Mouse (Mus musculus): ENCODE measurements around the gene Golt1a. TPM values are rescaled to one million over a fixed set of nuclear protein-coding genes. Genes with fewer than 3 reads are reported as not detected.
"Not testable (repeated sequence)": the region's sequence is repeated elsewhere in the genome, so short reads cannot be mapped to it uniquely, and the experiment has no call there.

Gene Golt1a
- polyA plus RNA-seq, 1 experiment from 2014 or later: not detected

DNA sequence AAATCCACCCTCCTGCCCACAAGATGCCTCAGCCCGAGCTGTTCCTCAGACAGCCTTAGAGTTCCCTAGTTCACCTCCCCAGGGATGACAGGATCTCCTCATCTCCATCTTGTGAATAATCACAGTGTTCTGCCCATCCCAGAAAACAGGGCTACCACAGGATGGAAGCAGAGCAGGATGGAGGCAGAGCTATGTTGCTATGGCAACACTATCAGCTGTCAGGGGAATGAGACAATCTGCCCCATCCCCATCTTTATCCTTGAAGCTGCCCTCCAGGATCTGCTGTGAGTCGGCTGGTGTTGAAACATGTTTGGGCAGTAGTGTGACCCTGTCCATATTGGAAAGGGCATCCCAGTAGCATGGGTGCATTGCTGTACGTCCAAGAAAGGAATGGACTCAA, 21.5 kb downstream of the Golt1a start:
- H3K27me3 ChIP-seq (replicated peaks; ENCODE audit: low read depth, poor library complexity, severe bottlenecking): peaks cover 74% of the 10 kb centered on the region
- DNase-seq (ENCODE audit: low spot score): no peak
- WGBS: 76% methylated on average over 3 of the region's 3 CpGs
- no peaks in the 10 kb centered on the region for H3K36me3 ChIP-seq (replicated peaks)
- no peaks in the 10 kb centered on the region for H3K9me3 ChIP-seq
- no peak overlapping the region for H3K4me3 ChIP-seq
- peaks cover 9% of the 10 kb centered on the region for H3K4me1 ChIP-seq
- no peak overlapping the region for H3K27ac ChIP-seq (replicated peaks)

DNA sequence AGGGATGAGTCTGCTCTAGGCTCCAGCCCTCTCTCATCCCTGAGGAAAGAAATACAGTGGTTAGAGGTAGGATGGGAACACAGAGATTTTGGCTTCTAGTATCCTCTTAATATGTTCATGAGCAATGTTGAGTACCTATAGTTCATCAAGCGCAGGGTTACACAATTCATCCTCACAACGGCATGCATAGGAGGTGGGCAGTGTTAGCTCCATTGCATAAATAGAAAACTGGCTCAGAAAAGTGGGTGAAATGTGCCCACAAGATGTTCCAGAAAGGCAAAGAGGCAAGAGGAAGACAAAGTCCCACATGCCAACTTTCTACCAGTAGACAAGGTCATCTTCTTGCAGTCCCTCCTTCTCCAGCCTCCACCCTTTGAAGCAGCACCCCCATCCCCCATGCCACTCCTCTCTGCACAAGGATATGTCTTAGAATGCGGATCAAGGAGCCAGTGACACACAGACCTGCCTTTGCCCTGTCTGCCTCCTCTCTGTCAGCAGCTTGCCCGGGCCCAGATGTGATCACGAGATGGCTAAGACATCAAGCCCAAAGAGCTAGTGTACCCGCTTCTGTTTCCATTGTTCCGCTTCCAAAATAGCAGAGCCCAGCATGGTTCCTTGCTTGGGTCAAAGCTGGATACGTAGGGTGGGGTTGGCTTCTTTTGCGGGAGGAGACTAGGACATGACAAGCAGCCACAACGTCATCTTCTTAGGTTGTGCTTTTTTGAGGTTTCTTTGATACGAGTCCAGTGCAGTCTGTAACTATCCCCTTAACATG, 23.2 kb downstream of the Golt1a start:
- Histone ChIP-seq H3K4me1 (peaks cover 9% of the 10 kb centered on the region), H3K27me3 (replicated peaks; ENCODE audit: low read depth, poor library complexity, severe bottlenecking) (peaks cover 57% of the 10 kb centered on the region), H3K27ac (replicated peaks) (no peak overlapping the region), H3K9me3 (no peaks in the 10 kb centered on the region), H3K4me3 (no peak overlapping the region), H3K36me3 (replicated peaks) (no peaks in the 10 kb centered on the region)
- no peak for DNase-seq (ENCODE audit: low spot score)
- WGBS: 91% methylated on average over 11 of the region's 11 CpGs

GRCm38 (mm10) chr1:133333937-133334336, 24.3 kb downstream of the Golt1a start:
- no peak overlapping the region for H3K4me3 ChIP-seq
- no peak overlapping the region for H3K27ac ChIP-seq (replicated peaks)
- H3K27me3 ChIP-seq (replicated peaks; ENCODE audit: low read depth, poor library complexity, severe bottlenecking): peaks cover 46% of the 10 kb centered on the region
- peaks cover 9% of the 10 kb centered on the region for H3K4me1 ChIP-seq
- H3K9me3 ChIP-seq: no peaks in the 10 kb centered on the region
- no peaks in the 10 kb centered on the region for H3K36me3 ChIP-seq (replicated peaks)
- WGBS: 89% methylated on average over 6 of the region's 6 CpGs
- DNase-seq (ENCODE audit: low spot score): no peak

DNA sequence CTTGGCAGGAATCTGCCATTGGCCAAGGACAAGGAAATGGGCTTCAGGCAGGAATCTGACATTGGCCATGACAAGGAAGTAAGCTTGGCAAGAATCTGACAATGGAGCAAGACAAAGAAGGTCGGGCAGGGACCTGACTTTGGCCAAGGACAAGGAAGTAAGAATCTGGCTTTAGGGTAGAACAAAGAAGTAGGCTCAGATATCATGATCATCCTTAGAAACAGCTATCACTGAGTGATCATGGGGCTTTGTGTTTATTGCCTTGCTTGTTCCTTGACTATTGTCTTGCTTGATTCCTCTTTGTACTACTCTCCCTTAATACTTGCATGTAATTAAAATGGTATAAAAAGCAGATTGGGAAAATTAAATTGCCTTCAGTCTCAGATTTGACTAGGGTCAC, 30.8 kb downstream of the Golt1a start:
- H3K27me3 ChIP-seq (replicated peaks; ENCODE audit: low read depth, poor library complexity, severe bottlenecking); H3K9me3 ChIP-seq; H3K27ac ChIP-seq (replicated peaks); DNase-seq (ENCODE audit: low spot score); H3K4me1 ChIP-seq; H3K4me3 ChIP-seq; H3K36me3 ChIP-seq (replicated peaks): not testable (repeated sequence)
- WGBS: 70% methylated on average over 1 of the region's 1 CpGs

- H3K27ac ChIP-seq (replicated peaks): no peak overlapping the region
- DNase-seq (ENCODE audit: low spot score): no peak
- no peak overlapping the region for H3K4me3 ChIP-seq
- no peaks in the 10 kb centered on the region for H3K36me3 ChIP-seq (replicated peaks)
- H3K9me3 ChIP-seq: no peaks in the 10 kb centered on the region
- WGBS: 89% methylated on average over 2 of the region's 2 CpGs
- H3K4me1 ChIP-seq: peaks cover 3% of the 10 kb centered on the region; the same call in 1 of the 2 replicates
- no peaks in the 10 kb centered on the region for H3K27me3 ChIP-seq (replicated peaks; ENCODE audit: low read depth, poor library complexity, severe bottlenecking)
Observed at GRCm38 (mm10) chr1:133344357-133344756, 34.8 kb downstream of the Golt1a start.

DNA sequence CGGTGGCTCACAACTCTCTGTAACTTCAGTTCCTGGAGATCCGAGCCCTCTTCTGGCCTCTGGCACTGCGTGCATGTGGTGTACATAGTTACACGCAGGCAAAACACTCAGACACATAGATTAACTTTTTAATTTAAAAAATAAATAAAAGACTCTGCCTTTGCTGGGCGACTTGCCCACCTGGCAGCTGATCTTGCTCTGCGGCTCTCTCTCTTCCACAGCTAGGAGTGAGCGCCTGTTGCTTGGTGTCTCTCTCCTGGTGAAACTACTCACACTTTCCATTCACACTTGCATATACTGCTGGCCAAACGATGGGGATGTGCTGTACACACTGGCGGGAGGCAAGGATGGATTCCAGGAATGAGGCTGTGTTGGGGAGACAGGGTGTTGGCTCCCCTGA, 36.9 kb downstream of the Golt1a start:
- 83% methylated on average over 9 of the region's 9 CpGs for WGBS
- Histone ChIP-seq H3K27ac (replicated peaks) (no peak overlapping the region), H3K9me3 (no peaks in the 10 kb centered on the region), H3K27me3 (replicated peaks; ENCODE audit: low read depth, poor library complexity, severe bottlenecking) (no peaks in the 10 kb centered on the region), H3K4me3 (no peak overlapping the region), H3K4me1 (peaks cover 8% of the 10 kb centered on the region; the same call in 1 of the 2 replicates), H3K36me3 (replicated peaks) (no peaks in the 10 kb centered on the region)
- DNase-seq (ENCODE audit: low spot score): no peak

DNA sequence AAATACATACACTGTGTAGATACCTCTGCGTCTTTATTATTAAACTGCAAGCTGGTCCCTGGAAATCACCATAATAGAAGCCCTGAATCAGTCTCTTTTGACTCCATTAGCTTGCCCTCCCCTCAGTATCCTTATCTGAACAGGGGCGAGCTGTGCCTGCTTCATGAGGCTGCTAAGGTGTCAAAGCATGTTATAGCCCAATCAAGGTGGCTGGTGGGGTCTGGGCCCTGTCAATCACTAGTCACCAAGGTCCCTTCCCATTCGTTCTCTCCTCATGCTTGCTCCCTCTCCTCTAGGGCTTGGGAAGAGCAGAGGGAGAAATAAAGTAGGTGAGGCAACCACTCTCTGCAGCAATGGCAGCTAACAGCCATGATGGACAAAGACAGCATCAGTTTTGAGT, 37.6 kb downstream of the Golt1a start:
- 74% methylated on average over 3 of the region's 3 CpGs for WGBS
- H3K4me1 ChIP-seq: peaks cover 14% of the 10 kb centered on the region
- H3K9me3 ChIP-seq: no peaks in the 10 kb centered on the region
- no peaks in the 10 kb centered on the region for H3K36me3 ChIP-seq (replicated peaks)
- H3K27ac ChIP-seq (replicated peaks): no peak overlapping the region
- no peak overlapping the region for H3K4me3 ChIP-seq
- no peak for DNase-seq (ENCODE audit: low spot score)
- 0 out of 2 replicates have a peak, but pooled peaks cover 2% of the 10 kb centered on the region for H3K27me3 ChIP-seq (replicated peaks; ENCODE audit: low read depth, poor library complexity, severe bottlenecking)

- DNase-seq (ENCODE audit: low spot score): no peak
- peaks cover 14% of the 10 kb centered on the region for H3K4me1 ChIP-seq
- H3K9me3 ChIP-seq: no peaks in the 10 kb centered on the region
- H3K4me3 ChIP-seq: no peak overlapping the region
- H3K27me3 ChIP-seq (replicated peaks; ENCODE audit: low read depth, poor library complexity, severe bottlenecking): 0 out of 2 replicates have a peak, but pooled peaks cover 8% of the 10 kb centered on the region
- no peaks in the 10 kb centered on the region for H3K36me3 ChIP-seq (replicated peaks)
- H3K27ac ChIP-seq (replicated peaks): no peak overlapping the region
- WGBS: 78% methylated on average over 11 of the region's 11 CpGs
Observed at GRCm38 (mm10) chr1:133347693-133348520, 38.3 kb downstream of the Golt1a start.

DNA sequence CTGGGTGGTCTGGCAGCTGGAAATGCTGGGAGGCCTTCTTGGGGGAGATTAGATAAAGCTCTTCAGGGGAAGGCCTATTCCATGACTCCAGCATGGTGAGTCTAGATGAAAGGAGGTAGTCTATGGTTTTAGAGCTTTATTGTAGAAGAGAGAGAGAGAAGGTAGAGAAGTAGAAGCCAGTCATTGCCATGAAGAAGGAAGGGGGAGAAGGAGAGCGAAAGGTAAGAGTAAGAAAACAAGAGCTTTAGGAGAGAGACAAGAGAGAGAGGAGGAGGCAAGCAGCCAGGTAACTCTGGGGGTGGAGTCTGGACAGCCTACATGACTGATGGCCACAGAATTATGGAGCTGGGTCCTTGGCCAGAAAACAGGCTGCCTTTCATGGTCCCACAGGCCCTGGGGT, 40.6 kb downstream of the Golt1a start, which contains the start of gene Ren1:
TSS of gene Ren1 (plus strand) at position 301 of the 400 bp plus-strand sequence.
- Histone ChIP-seq H3K36me3 (replicated peaks) (no peaks in the 10 kb centered on the region), H3K9me3 (no peaks in the 10 kb centered on the region), H3K4me3 (no peak within 1 kb of the TSS), H3K27me3 (replicated peaks; ENCODE audit: low read depth, poor library complexity, severe bottlenecking) (peaks cover 28% of the 10 kb centered on the region), H3K27ac (replicated peaks) (no peak within 1 kb of the TSS), H3K4me1 (peaks cover 14% of the 10 kb centered on the region)
- no peak for DNase-seq (ENCODE audit: low spot score)
- 87% methylated on average over 1 of the region's 1 CpGs for WGBS

DNA sequence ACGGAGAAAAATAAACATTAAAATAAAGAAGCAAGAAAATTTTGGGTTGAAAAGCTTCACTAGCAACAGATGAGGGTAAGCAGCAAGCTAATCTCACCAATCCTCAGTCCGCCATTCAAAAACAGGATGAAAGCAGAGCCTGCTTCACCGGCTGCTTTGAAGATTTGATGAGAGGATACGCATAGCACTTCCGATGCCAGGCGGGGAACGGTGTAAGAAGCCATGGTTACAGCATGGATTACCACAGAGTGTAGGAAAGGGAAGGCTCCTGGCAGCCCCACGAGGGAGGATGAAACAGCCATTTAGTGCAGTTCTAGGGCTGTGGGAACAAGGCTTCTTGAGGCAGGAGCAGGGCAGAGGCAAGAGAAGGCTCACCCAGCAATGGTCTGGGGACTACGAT, 42.2 kb downstream of the Golt1a start:
- Histone ChIP-seq H3K4me3 (no peak overlapping the region), H3K27me3 (replicated peaks; ENCODE audit: low read depth, poor library complexity, severe bottlenecking) (peaks cover 44% of the 10 kb centered on the region), H3K36me3 (replicated peaks) (no peaks in the 10 kb centered on the region), H3K4me1 (peaks cover 30% of the 10 kb centered on the region), H3K9me3 (no peaks in the 10 kb centered on the region), H3K27ac (replicated peaks) (no peak overlapping the region)
- WGBS: 62% methylated on average over 9 of the region's 9 CpGs
- DNase-seq (ENCODE audit: low spot score): no peak

DNA sequence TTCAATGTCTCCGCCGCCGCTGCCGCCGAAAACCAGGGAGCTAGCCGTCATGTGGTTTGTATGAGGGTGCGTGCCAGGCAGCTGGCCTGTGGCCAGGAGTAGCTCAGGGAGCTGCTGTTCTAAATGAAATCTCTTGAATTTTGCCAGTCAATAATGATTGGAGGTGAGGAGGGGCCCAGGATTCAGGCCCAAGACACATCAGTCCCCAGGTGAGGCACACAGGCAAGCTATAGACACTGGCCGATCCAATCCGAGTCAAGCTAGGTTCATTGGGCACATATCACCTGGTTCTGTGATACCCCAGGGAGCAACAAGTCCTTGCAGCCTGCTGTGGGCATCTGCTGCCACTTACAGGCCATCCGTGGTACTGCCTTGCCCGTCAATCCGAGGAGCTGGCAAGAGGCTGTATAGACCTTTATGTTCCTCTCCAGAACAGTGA, 43.8 kb downstream of the Golt1a start:
- peak; percentile 74 for DNase-seq (ENCODE audit: low spot score)
- 53% methylated on average over 12 of the region's 12 CpGs for WGBS
- H3K27me3 ChIP-seq (replicated peaks; ENCODE audit: low read depth, poor library complexity, severe bottlenecking): peaks cover 60% of the 10 kb centered on the region

GRCm38 (mm10) chr1:133355469-133355868, 45.9 kb downstream of the Golt1a start:
- WGBS: 43% methylated on average over 5 of the region's 5 CpGs
- Histone ChIP-seq H3K4me1 (peaks cover 28% of the 10 kb centered on the region), H3K4me3 (no peak overlapping the region), H3K36me3 (replicated peaks) (no peaks in the 10 kb centered on the region), H3K27ac (replicated peaks) (no peak overlapping the region), H3K27me3 (replicated peaks; ENCODE audit: low read depth, poor library complexity, severe bottlenecking) (peaks cover 70% of the 10 kb centered on the region), H3K9me3 (no peaks in the 10 kb centered on the region)
- DNase-seq (ENCODE audit: low spot score): no peak

More for the DNA sequence above, 43.8 kb downstream of the Golt1a start:
- Histone ChIP-seq H3K27ac (replicated peaks) (no peak overlapping the region), H3K4me3 (no peak overlapping the region), H3K4me1 (peaks cover 28% of the 10 kb centered on the region), H3K36me3 (replicated peaks) (no peaks in the 10 kb centered on the region), H3K9me3 (no peaks in the 10 kb centered on the region)
